Mouse (Mus musculus): ENCODE data around the gene Unc5c.

DNA sequence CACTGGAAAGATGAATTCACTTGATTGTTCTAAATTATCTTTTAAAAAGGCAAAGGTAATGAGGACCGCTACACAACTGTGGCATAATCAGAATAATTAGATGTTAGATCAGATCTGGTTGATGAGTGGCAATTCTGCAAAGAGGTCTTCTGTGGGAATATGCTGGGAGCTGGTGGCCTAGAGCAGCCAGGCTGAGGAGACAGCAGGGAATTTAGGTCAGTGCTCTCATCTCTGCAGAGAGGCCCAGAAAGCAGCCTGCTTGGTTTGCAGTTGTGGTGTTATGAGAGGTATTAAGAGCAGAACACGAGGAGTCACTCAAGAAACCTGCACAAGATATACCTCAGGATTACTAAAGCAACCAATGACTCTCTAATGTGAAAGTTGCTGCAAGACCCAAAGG, 133.9 kb downstream of the Unc5c start:
- no peak for TF ChIP-seq POLR2A (IDR thresholded peaks at IDR 0.05; ENCODE audit: control insufficient read depth, low read depth, low read length)
- no peak for TF ChIP-seq CTCF (IDR thresholded peaks at IDR 0.05; ENCODE audit: control insufficient read depth, insufficient read depth, insufficient replicate concordance, low read depth, low read length)

Data from testis, adult 2 months (tissue).